Mouse (Mus musculus) testis, adult 2 months (tissue): ENCODE data around the gene R3hdm4.

ENCODE experiments used
- CTCF ChIP-seq: fragments of 200-500 bp; IDR thresholded peaks from 2 replicates; pipeline ENCODE4 v1.5.1; 2012; ENCODE audit warnings: low read depth, mild to moderate bottlenecking, inconsistent platforms, low read length, moderate library complexity; ENCODE audit not compliant: control insufficient read depth, insufficient read depth, insufficient replicate concordance
- POLR2A ChIP-seq: fragments of 200-500 bp; IDR thresholded peaks from 2 replicates; pipeline ENCODE4 v1.6.1; 2012; ENCODE audit warnings: low read depth, mild to moderate bottlenecking, inconsistent platforms, low read length, moderate library complexity; ENCODE audit not compliant: control insufficient read depth

- TF ChIP-seq POLR2A (no peak), CTCF (peak; percentile 83; the same call in 1 of the 2 replicates)
These were observed 37.5 kb downstream of the R3hdm4 start for GRCm38 (mm10) chr10:79883297-79884084.
